ENCODE assay signal across 19 mouse cellular contexts in the genomic region with DNA sequence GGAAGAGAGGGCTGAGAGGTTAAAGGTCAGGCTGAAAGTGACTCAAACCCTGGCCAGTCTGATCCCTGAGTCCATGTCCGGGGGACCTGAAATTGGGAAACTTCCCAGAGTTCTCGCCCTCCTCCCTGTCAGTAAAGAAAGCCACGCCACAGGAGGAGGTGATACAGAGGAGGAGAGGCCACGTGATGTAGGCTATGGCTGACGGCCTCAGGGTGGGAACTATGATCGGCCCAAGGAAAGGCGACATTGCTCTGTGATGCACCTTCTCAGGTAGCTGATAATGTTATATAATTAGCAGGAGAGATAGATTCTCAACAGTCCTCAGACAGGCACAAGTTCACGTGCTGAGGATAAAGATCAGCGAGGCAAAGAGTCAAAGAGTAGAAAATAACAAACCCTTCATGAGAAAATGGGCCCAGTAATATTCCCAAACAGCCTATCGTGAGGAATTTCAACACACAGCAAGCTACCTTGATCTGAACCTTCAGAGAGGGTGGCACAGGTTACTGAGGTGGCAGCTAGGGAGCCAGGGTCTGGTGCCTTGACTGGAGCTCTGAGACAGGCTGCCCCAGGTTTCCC. TPM values are rescaled to one million over a fixed set of nuclear protein-coding genes. Genes with fewer than 3 reads are reported as not detected.
DNase-seq lines count a peak whose midpoint lies in the region; ATAC-seq and TF ChIP-seq lines count a peak whose summit lies in the region.
"Had no signal": no experiment of that assay in that cellular context is flagged by ENCODE, and none has a peak within 500 bp of the region (broad histone marks: within the 10 kb centered on the region; RNA-seq: fewer than 3 reads in every experiment).

No protein-coding gene starts in this region.

- no peaks in the 10 kb centered on the region for H3K36me3 ChIP-seq in liver, adult 2 months (ENCODE audit: control insufficient read depth, insufficient read depth, low read length)
- no peaks in the 10 kb centered on the region for H3K36me3 ChIP-seq in liver, embryonic 11.5 days (ENCODE audit: control insufficient read depth, insufficient read depth, low read length)
- no peaks in the 10 kb centered on the region for H3K36me3 ChIP-seq in liver, embryonic 13.5 days
- no peaks in the 10 kb centered on the region for H3K36me3 ChIP-seq in stomach, embryonic 15.5 days
- no peaks in the 10 kb centered on the region for H3K36me3 ChIP-seq in forebrain, embryonic 11.5 days (ENCODE audit: control insufficient read depth, insufficient read depth, low read length)
- H3K36me3 ChIP-seq in forebrain, embryonic 12.5 days (replicated peaks): no peaks in the 10 kb centered on the region
- H3K36me3 ChIP-seq: embryonic facial prominence, embryonic 10.5 days; heart, embryonic 10.5 days; hindbrain, embryonic 10.5 days; lung, embryonic 15.5 days; midbrain, embryonic 10.5 days had no signal

- no peak for TF ChIP-seq POLR2A in liver, adult 2 months (IDR thresholded peaks at IDR 0.05; ENCODE audit: extremely low read depth, insufficient read depth, low read length)

- intact Hi-C loops in heart, postnatal 25 days (cut with DNase I): no loop called here

- peak; percentile 83 for DNase-seq in heart, adult 11 months
- no peak for DNase-seq in heart, postnatal 25 days (ENCODE audit: low spot score)
- DNase-seq in liver, adult 2 months (ENCODE audit: extremely low read depth, low read depth, low spot score): peak; percentile 61
- no peak for DNase-seq in liver, embryonic 11.5 days (ENCODE audit: low spot score)
- DNase-seq in liver, embryonic 13.5 days: no peak
- DNase-seq in forebrain, embryonic 11.5 days (ENCODE audit: low spot score): no peak
- DNase-seq: cerebellum, adult 8-10 months; gastrocnemius, postnatal 25 days; retina, postnatal 1 day; thymus, adult 18-20 months had no signal

- H3K27me3 ChIP-seq in liver, adult 2 months (ENCODE audit: control insufficient read depth, insufficient read depth, low read length): no peaks in the 10 kb centered on the region
- H3K27me3 ChIP-seq in liver, embryonic 11.5 days (replicated peaks; ENCODE audit: control insufficient read depth, insufficient read depth, low read length): no peaks in the 10 kb centered on the region
- H3K27me3 ChIP-seq in liver, embryonic 13.5 days: no peaks in the 10 kb centered on the region
- no peaks in the 10 kb centered on the region for H3K27me3 ChIP-seq in stomach, embryonic 15.5 days (replicated peaks)
- H3K27me3 ChIP-seq in forebrain, embryonic 11.5 days (ENCODE audit: control insufficient read depth, insufficient read depth, low read length): no peaks in the 10 kb centered on the region
- H3K27me3 ChIP-seq in forebrain, embryonic 12.5 days: no peaks in the 10 kb centered on the region
- H3K27me3 ChIP-seq: lung, embryonic 15.5 days had no signal

- TF ChIP-seq CTCF in liver, adult 2 months (IDR thresholded peaks at IDR 0.05; ENCODE audit: low read depth, low read length): no peak

- peaks cover 49% of the 10 kb centered on the region for H3K4me1 ChIP-seq in liver, adult 2 months (ENCODE audit: control insufficient read depth, insufficient read depth, low read length)
- H3K4me1 ChIP-seq in liver, embryonic 11.5 days (replicated peaks; ENCODE audit: control insufficient read depth, insufficient read depth, low read length): peaks cover 13% of the 10 kb centered on the region
- peaks cover 58% of the 10 kb centered on the region for H3K4me1 ChIP-seq in liver, embryonic 13.5 days (replicated peaks)
- peaks cover 9% of the 10 kb centered on the region; the same call in 1 of the 2 replicates for H3K4me1 ChIP-seq in stomach, embryonic 15.5 days
- no peaks in the 10 kb centered on the region; the same call in 1 of the 2 replicates for H3K4me1 ChIP-seq in forebrain, embryonic 11.5 days (replicated peaks; ENCODE audit: control insufficient read depth, insufficient read depth, low read length)
- H3K4me1 ChIP-seq in forebrain, embryonic 12.5 days: peaks cover 7% of the 10 kb centered on the region; the same call in 1 of the 2 replicates

- no peaks in the 10 kb centered on the region for H3K9me3 ChIP-seq in liver, embryonic 11.5 days (ENCODE audit: control insufficient read depth, low read length)
- no peaks in the 10 kb centered on the region for H3K9me3 ChIP-seq in liver, embryonic 13.5 days (replicated peaks)
- H3K9me3 ChIP-seq in stomach, embryonic 15.5 days: no peaks in the 10 kb centered on the region
- H3K9me3 ChIP-seq in forebrain, embryonic 11.5 days (ENCODE audit: control insufficient read depth, low read length): no peaks in the 10 kb centered on the region
- H3K9me3 ChIP-seq in forebrain, embryonic 12.5 days: no peaks in the 10 kb centered on the region
- H3K9me3 ChIP-seq: embryonic facial prominence, embryonic 10.5 days; heart, embryonic 10.5 days; hindbrain, embryonic 10.5 days; lung, embryonic 15.5 days; midbrain, embryonic 10.5 days had no signal

- WGBS in liver, adult 2 months: 25% methylated on average over 10 of the region's 10 CpGs
- 76% methylated on average over 10 of the region's 10 CpGs for WGBS in liver, embryonic 11.5 days
- 72% methylated on average over 10 of the region's 10 CpGs for whole genome bisulfite sequencing in liver, embryonic 13.5 days (ENCODE audit: insufficient replicate concordance)
- WGBS in stomach, embryonic 15.5 days: 80% methylated on average over 10 of the region's 10 CpGs
- 89% methylated on average over 10 of the region's 10 CpGs for WGBS in forebrain, embryonic 11.5 days
- 87% methylated on average over 10 of the region's 10 CpGs for WGBS in forebrain, embryonic 12.5 days

- peak overlapping the region; percentile 96 for H3K27ac ChIP-seq in liver, adult 2 months (replicated peaks; ENCODE audit: insufficient read depth, low read depth, low read length)
- no peak overlapping the region for H3K27ac ChIP-seq in liver, embryonic 11.5 days (ENCODE audit: low read depth, low read length)
- H3K27ac ChIP-seq in liver, embryonic 13.5 days: peak overlapping the region; percentile 57
- peak overlapping the region; percentile 71 for H3K27ac ChIP-seq in stomach, embryonic 15.5 days
- no peak overlapping the region for H3K27ac ChIP-seq in forebrain, embryonic 11.5 days (ENCODE audit: low read depth, low read length)
- H3K27ac ChIP-seq in forebrain, embryonic 12.5 days: no peak overlapping the region
- H3K27ac ChIP-seq: embryonic facial prominence, embryonic 10.5 days; heart, embryonic 10.5 days; hindbrain, embryonic 10.5 days; lung, embryonic 15.5 days; macrophage; midbrain, embryonic 10.5 days had no signal

- 0 out of 2 replicates have a peak overlapping the region, but pooled peaks have one; percentile 2 for H3K9ac ChIP-seq in liver, adult 2 months (ENCODE audit: low read depth, low read length)
- H3K9ac ChIP-seq in liver, embryonic 11.5 days (ENCODE audit: low read depth, low read length): no peak overlapping the region
- H3K9ac ChIP-seq in liver, embryonic 13.5 days: no peak overlapping the region
- no peak overlapping the region for H3K9ac ChIP-seq in stomach, embryonic 15.5 days
- H3K9ac ChIP-seq in forebrain, embryonic 11.5 days (ENCODE audit: low read length): no peak overlapping the region
- H3K9ac ChIP-seq in forebrain, embryonic 12.5 days: no peak overlapping the region
- H3K9ac ChIP-seq: lung, embryonic 15.5 days had no signal

- ATAC-seq in liver, embryonic 11.5 days (replicated peaks; ENCODE audit: low FRiP score): no peak
- peak; percentile 12; the same call in 1 of the 2 replicates for ATAC-seq in liver, embryonic 13.5 days (ENCODE audit: low read depth)
- no peak for ATAC-seq in stomach, embryonic 15.5 days (ENCODE audit: insufficient read depth, low FRiP score, low read depth)
- no peak for ATAC-seq in forebrain, embryonic 11.5 days (replicated peaks; ENCODE audit: low FRiP score)
- no peak for ATAC-seq in forebrain, embryonic 12.5 days (ENCODE audit: low FRiP score)
- ATAC-seq: forebrain, embryonic 14.5 days had no signal

- peaks cover 47% of the 10 kb centered on the region for H3K79me2 ChIP-seq in liver, adult 2 months (ENCODE audit: control insufficient read depth, insufficient read depth, low read length)

- H3K4me3 ChIP-seq in liver, adult 2 months (ENCODE audit: insufficient read depth, low read depth, low read length): no peak overlapping the region
- no peak overlapping the region for H3K4me3 ChIP-seq in liver, embryonic 11.5 days (ENCODE audit: low read depth, low read length)
- H3K4me3 ChIP-seq in liver, embryonic 13.5 days (replicated peaks): no peak overlapping the region
- no peak overlapping the region for H3K4me3 ChIP-seq in stomach, embryonic 15.5 days (replicated peaks)
- H3K4me3 ChIP-seq in forebrain, embryonic 11.5 days (ENCODE audit: low read depth, low read length): no peak overlapping the region
- H3K4me3 ChIP-seq in forebrain, embryonic 12.5 days (replicated peaks): no peak overlapping the region
- H3K4me3 ChIP-seq: embryonic facial prominence, embryonic 10.5 days; heart, embryonic 10.5 days; hindbrain, embryonic 10.5 days; lung, embryonic 15.5 days; midbrain, embryonic 10.5 days had no signal

- H3K4me2 ChIP-seq in liver, embryonic 11.5 days: no peak overlapping the region
- H3K4me2 ChIP-seq in liver, embryonic 13.5 days: no peak overlapping the region
- no peak overlapping the region for H3K4me2 ChIP-seq in stomach, embryonic 15.5 days
- no peak overlapping the region for H3K4me2 ChIP-seq in forebrain, embryonic 11.5 days (ENCODE audit: low read depth, low read length, severe bottlenecking)
- no peak overlapping the region for H3K4me2 ChIP-seq in forebrain, embryonic 12.5 days
- H3K4me2 ChIP-seq: lung, embryonic 15.5 days had no signal

RNA-seq across cellular contexts. Expression of a gene that starts 19.6 kb away (rescaled TPM):
- total RNA-seq in heart, postnatal 25 days (2021): 10 to 100 TPM; 10.1 to 10.7 TPM
- 11.0 and 14.4 TPM in 2 replicates for total RNA-seq in liver, adult 2 months (2014; rRNA removed)
- 19.7 and 24.1 TPM in 2 replicates for polyA plus RNA-seq in liver, adult 2 months (2012; rRNA removed)
- 13.3 and 13.7 TPM in 2 replicates for polyA plus RNA-seq in liver, embryonic 11.5 days (2014; fragmentation: Nextera tagmentation; extraction: Ambion mirVana)
- polyA plus RNA-seq in liver, embryonic 13.5 days (2015; fragmentation: Nextera tagmentation; extraction: Ambion mirVana): 3.3 and 5.2 TPM in 2 replicates
- 16.3 and 19.4 TPM in 2 replicates for polyA plus RNA-seq in stomach, embryonic 15.5 days (2015; fragmentation: Nextera tagmentation; extraction: Ambion mirVana)
- polyA plus RNA-seq in forebrain, embryonic 11.5 days (2014; fragmentation: Nextera tagmentation; extraction: Ambion mirVana): 9.7 and 9.9 TPM in 2 replicates
- polyA plus RNA-seq in forebrain, embryonic 12.5 days (2016; fragmentation: Nextera tagmentation; extraction: Ambion mirVana): 7.4 and 7.7 TPM in 2 replicates

RNA-seq across cellular contexts. Expression of a gene that starts 20.0 kb away (rescaled TPM):
- 10 to 100 TPM; 73.2 to 73.8 TPM for total RNA-seq in heart, postnatal 25 days (2021)
- 48.5 and 52.1 TPM in 2 replicates for total RNA-seq in liver, adult 2 months (2014; rRNA removed)
- polyA plus RNA-seq in liver, adult 2 months (2012; rRNA removed): 18.2 and 21.7 TPM in 2 replicates
- 180 and 182 TPM in 2 replicates for polyA plus RNA-seq in liver, embryonic 11.5 days (2014; fragmentation: Nextera tagmentation; extraction: Ambion mirVana)
- polyA plus RNA-seq in liver, embryonic 13.5 days (2015; fragmentation: Nextera tagmentation; extraction: Ambion mirVana): 110 and 112 TPM in 2 replicates
- polyA plus RNA-seq in stomach, embryonic 15.5 days (2015; fragmentation: Nextera tagmentation; extraction: Ambion mirVana): 140 and 146 TPM in 2 replicates
- polyA plus RNA-seq in forebrain, embryonic 11.5 days (2014; fragmentation: Nextera tagmentation; extraction: Ambion mirVana): 110 and 115 TPM in 2 replicates
- polyA plus RNA-seq in forebrain, embryonic 12.5 days (2016; fragmentation: Nextera tagmentation; extraction: Ambion mirVana): 96.9 and 99.6 TPM in 2 replicates

Comparison
In these comparisons a context has a peak if more than half of its experiments do, and no peak if none do; other contexts are left out.
1. DNase-seq: peak in heart, adult 11 months (single experiment) and liver, adult 2 months (single experiment); none in heart, postnatal 25 days (single experiment), liver, embryonic 11.5 days (single experiment), liver, embryonic 13.5 days (single experiment) and forebrain, embryonic 11.5 days (single experiment).
2. H3K27ac ChIP-seq: peak in liver, adult 2 months (single experiment), liver, embryonic 13.5 days (single experiment) and stomach, embryonic 15.5 days (single experiment); none in liver, embryonic 11.5 days (single experiment), forebrain, embryonic 11.5 days (single experiment) and forebrain, embryonic 12.5 days (single experiment).